Mouse (Mus musculus): Measurements from ENCODE around the gene Babam2. TPM values are rescaled to one million over a fixed set of nuclear protein-coding genes. Genes with fewer than 3 reads are reported as not detected.

Gene Babam2
- polyA plus RNA-seq, 1 experiment: 52.8 TPM

DNA sequence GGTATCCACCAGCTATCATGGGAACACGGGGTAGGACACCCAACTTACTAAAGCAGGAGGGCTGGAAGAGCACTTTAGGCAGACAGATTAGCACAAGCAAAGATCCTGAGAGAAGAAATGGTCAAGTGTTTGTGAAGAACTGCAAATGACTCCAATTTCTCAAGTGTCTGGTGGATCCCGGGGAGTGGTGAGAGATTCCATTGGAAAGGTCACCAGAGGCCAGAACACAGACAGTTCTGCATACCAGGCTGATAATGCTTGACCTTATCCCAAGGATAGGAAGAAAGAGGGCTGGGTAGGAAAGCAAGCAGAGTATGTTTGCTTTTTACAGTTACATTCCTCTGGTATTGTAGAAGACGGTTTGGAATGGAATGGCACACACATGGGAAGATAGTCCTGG is 320.2 kb downstream of the Babam2 start:
- Histone ChIP-seq H3K27ac (ENCODE audit: insufficient read depth, low read length) (no peak overlapping the region), H3K4me3 (ENCODE audit: insufficient read depth, low read length) (no peak overlapping the region), H3K4me1 (ENCODE audit: control insufficient read depth, insufficient read depth, low read length) (no peaks in the 10 kb centered on the region)
- TF ChIP-seq POLR2A (IDR thresholded peaks at IDR 0.05; ENCODE audit: extremely low read depth, insufficient read depth, low read length) (no peak), CTCF (IDR thresholded peaks at IDR 0.05; ENCODE audit: extremely low read depth, insufficient read depth, low read length) (no peak)

DNA sequence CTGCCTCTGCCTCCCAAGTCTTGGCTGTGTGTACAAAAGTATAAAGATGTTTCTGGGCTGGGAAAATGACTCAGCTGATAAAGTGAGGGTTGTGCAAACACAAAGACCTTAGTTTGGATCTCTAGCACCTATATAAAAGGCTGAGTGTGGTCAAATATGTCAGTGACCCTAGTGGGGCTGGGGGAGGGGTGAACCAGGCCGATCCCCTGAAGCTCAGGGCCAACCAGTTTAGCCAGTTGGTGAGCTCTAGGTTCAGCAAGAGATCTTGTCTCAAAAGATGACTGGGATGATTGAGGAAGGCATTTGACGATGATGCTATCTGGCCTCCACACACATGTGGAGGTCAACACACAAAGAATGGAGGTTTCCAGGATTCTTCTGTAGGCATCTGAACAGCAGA is 320.8 kb downstream of the Babam2 start:
- Histone ChIP-seq H3K27ac (ENCODE audit: insufficient read depth, low read length) (no peak overlapping the region), H3K4me3 (ENCODE audit: insufficient read depth, low read length) (no peak overlapping the region), H3K4me1 (ENCODE audit: control insufficient read depth, insufficient read depth, low read length) (no peaks in the 10 kb centered on the region)
- TF ChIP-seq POLR2A (IDR thresholded peaks at IDR 0.05; ENCODE audit: extremely low read depth, insufficient read depth, low read length) (no peak), CTCF (IDR thresholded peaks at IDR 0.05; ENCODE audit: extremely low read depth, insufficient read depth, low read length) (no peak)

DNA sequence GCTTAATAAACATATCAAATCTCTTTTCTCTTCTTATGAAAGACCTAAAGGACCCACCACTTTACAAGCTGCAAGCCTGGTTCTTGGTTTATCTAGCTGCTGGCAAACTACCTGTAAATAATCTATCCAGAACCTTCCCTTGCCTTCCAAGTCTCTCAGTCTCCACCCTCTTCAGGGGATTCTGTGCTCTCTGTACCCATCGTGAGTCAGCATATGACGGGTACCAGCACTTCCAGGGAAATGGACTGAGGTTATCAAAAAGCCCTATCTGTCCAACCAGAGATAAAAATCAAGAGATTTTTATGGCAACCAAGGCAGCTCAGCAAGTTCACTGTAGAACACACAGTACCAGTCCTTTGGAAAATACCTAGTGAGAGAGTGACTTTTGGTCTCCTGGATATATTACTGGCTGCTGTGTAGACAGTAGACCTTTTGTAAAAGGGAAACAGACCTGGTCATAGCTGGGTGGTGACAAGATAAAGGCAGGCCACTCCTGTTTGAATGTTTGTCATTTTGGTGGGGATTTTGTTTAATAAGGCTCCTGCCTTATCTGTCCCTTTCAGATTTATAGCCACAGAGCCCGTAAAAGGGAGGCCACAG is 332.4 kb downstream of the Babam2 start:
- no peak overlapping the region for H3K4me3 ChIP-seq (ENCODE audit: insufficient read depth, low read length)
- H3K4me1 ChIP-seq (ENCODE audit: control insufficient read depth, insufficient read depth, low read length): 0 out of 2 replicates have a peak, but pooled peaks cover 1% of the 10 kb centered on the region
- TF ChIP-seq POLR2A (IDR thresholded peaks at IDR 0.05; ENCODE audit: extremely low read depth, insufficient read depth, low read length) (no peak), CTCF (IDR thresholded peaks at IDR 0.05; ENCODE audit: extremely low read depth, insufficient read depth, low read length) (no peak)
- no peak overlapping the region for H3K27ac ChIP-seq (ENCODE audit: insufficient read depth, low read length)

- Histone ChIP-seq H3K4me3 (ENCODE audit: insufficient read depth, low read length) (no peak overlapping the region), H3K4me1 (ENCODE audit: control insufficient read depth, insufficient read depth, low read length) (peaks cover 10% of the 10 kb centered on the region), H3K27ac (ENCODE audit: insufficient read depth, low read length) (no peak overlapping the region)
- TF ChIP-seq CTCF (IDR thresholded peaks at IDR 0.05; ENCODE audit: extremely low read depth, insufficient read depth, low read length) (no peak), POLR2A (IDR thresholded peaks at IDR 0.05; ENCODE audit: extremely low read depth, insufficient read depth, low read length) (no peak)
Observed at GRCm38 (mm10) chr5:32033185-32033584, 335.7 kb downstream of the Babam2 start.

- H3K4me3 ChIP-seq (ENCODE audit: insufficient read depth, low read length): no peak overlapping the region
- no peak overlapping the region for H3K27ac ChIP-seq (ENCODE audit: insufficient read depth, low read length)
- H3K4me1 ChIP-seq (ENCODE audit: control insufficient read depth, insufficient read depth, low read length): peaks cover 10% of the 10 kb centered on the region
- TF ChIP-seq POLR2A (IDR thresholded peaks at IDR 0.05; ENCODE audit: extremely low read depth, insufficient read depth, low read length): no peak
- no peak for TF ChIP-seq CTCF (IDR thresholded peaks at IDR 0.05; ENCODE audit: extremely low read depth, insufficient read depth, low read length)
Observed at GRCm38 (mm10) chr5:32033621-32034020, 336.1 kb downstream of the Babam2 start.

- peaks cover 10% of the 10 kb centered on the region for H3K4me1 ChIP-seq (ENCODE audit: control insufficient read depth, insufficient read depth, low read length)
- TF ChIP-seq POLR2A (IDR thresholded peaks at IDR 0.05; ENCODE audit: extremely low read depth, insufficient read depth, low read length) (no peak), CTCF (IDR thresholded peaks at IDR 0.05; ENCODE audit: extremely low read depth, insufficient read depth, low read length) (no peak)
Observed at GRCm38 (mm10) chr5:32034475-32035054, 337.1 kb downstream of the Babam2 start.

GRCm38 (mm10) chr5:32035721-32036320 is 338.3 kb downstream of the Babam2 start:
- H3K27ac ChIP-seq (ENCODE audit: insufficient read depth, low read length): peak overlapping the region; percentile 75
- TF ChIP-seq CTCF (IDR thresholded peaks at IDR 0.05; ENCODE audit: extremely low read depth, insufficient read depth, low read length) (no peak), POLR2A (IDR thresholded peaks at IDR 0.05; ENCODE audit: extremely low read depth, insufficient read depth, low read length) (no peak)
- H3K4me3 ChIP-seq (ENCODE audit: insufficient read depth, low read length): no peak overlapping the region
- H3K4me1 ChIP-seq (ENCODE audit: control insufficient read depth, insufficient read depth, low read length): peaks cover 10% of the 10 kb centered on the region

More at GRCm38 (mm10) chr5:32034475-32035054, 337.1 kb downstream of the Babam2 start:
- Histone ChIP-seq H3K4me3 (ENCODE audit: insufficient read depth, low read length) (no peak overlapping the region), H3K27ac (ENCODE audit: insufficient read depth, low read length) (no peak overlapping the region)

- Histone ChIP-seq H3K27ac (ENCODE audit: insufficient read depth, low read length) (peak overlapping the region; percentile 65), H3K4me1 (ENCODE audit: control insufficient read depth, insufficient read depth, low read length) (peaks cover 10% of the 10 kb centered on the region), H3K4me3 (ENCODE audit: insufficient read depth, low read length) (no peak overlapping the region)
- no peak for TF ChIP-seq CTCF (IDR thresholded peaks at IDR 0.05; ENCODE audit: extremely low read depth, insufficient read depth, low read length)
- no peak for TF ChIP-seq POLR2A (IDR thresholded peaks at IDR 0.05; ENCODE audit: extremely low read depth, insufficient read depth, low read length)
Observed at GRCm38 (mm10) chr5:32036896-32037295, 339.4 kb downstream of the Babam2 start.

DNA sequence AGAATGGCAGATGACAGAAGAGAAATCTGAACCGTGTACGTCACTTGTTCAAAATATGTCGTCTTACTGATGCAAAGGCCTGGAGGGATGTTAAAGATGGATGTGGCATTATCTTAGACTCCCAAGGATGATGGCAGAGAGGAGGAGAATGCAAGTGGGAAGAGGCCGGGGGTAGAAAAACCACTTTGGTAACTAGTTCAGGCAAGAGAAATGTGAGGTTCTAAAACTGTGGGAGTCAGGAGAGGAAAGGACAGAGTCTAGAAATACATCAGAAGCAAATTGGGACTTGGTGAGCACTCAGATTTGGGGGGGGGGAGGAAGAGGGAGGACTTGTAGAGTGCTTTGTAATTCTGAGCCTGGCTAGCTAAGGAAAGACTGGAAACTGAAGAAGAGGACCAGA is 340.1 kb downstream of the Babam2 start:
- Histone ChIP-seq H3K27ac (ENCODE audit: insufficient read depth, low read length) (peak overlapping the region; percentile 65; the same call in 1 of the 2 replicates), H3K4me1 (ENCODE audit: control insufficient read depth, insufficient read depth, low read length) (peaks cover 10% of the 10 kb centered on the region), H3K4me3 (ENCODE audit: insufficient read depth, low read length) (no peak overlapping the region)
- TF ChIP-seq CTCF (IDR thresholded peaks at IDR 0.05; ENCODE audit: extremely low read depth, insufficient read depth, low read length): no peak
- no peak for TF ChIP-seq POLR2A (IDR thresholded peaks at IDR 0.05; ENCODE audit: extremely low read depth, insufficient read depth, low read length)

DNA sequence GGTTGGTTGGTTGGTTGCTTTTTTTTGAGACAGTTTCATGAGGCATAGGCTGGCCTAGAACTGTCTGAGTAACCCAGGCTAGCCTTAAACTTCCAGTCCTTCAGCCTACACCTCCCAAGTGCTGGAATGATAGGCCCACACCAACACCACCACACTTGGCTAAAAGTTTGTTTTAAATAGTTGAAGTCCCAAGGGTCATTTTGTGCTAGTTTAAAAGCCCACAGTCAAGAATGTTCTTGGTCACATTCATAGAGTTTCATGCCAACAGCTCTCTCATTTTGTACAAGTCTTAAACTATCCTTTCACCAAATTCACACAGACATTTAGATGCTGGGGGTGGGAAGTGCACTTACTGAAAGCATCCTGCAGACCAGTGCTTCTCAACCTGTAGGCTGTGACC is 341.5 kb downstream of the Babam2 start:
- H3K4me1 ChIP-seq (ENCODE audit: control insufficient read depth, insufficient read depth, low read length): peaks cover 10% of the 10 kb centered on the region

More for the DNA sequence above, 341.5 kb downstream of the Babam2 start:
- TF ChIP-seq CTCF (IDR thresholded peaks at IDR 0.05; ENCODE audit: extremely low read depth, insufficient read depth, low read length) (no peak), POLR2A (IDR thresholded peaks at IDR 0.05; ENCODE audit: extremely low read depth, insufficient read depth, low read length) (no peak)
- Histone ChIP-seq H3K27ac (ENCODE audit: insufficient read depth, low read length) (no peak overlapping the region), H3K4me3 (ENCODE audit: insufficient read depth, low read length) (no peak overlapping the region)
